Comparison of ENCODE assay signal across 8 mouse cellular contexts in genomic region chr2:157736854-157737850, GRCm38 (mm10). TPM values are rescaled to one million over a fixed set of nuclear protein-coding genes. Genes with fewer than 3 reads are reported as not detected.
DNase-seq lines count a peak whose midpoint lies in the region; ATAC-seq and TF ChIP-seq lines count a peak whose summit lies in the region.

TSS of gene Ctnnbl1 (plus strand) at chr2:157737401.

- H3K27me3 ChIP-seq in G1E (ENCODE audit: insufficient read depth, low read length) = peaks cover 2% of the 10 kb centered on the region; the same call in 1 of the 2 replicates
- H3K27me3 ChIP-seq in forebrain, embryonic 16.5 days (replicated peaks; ENCODE audit: control insufficient read depth, insufficient read depth, low read length) = 0 out of 2 replicates have a peak, but pooled peaks cover 2% of the 10 kb centered on the region
- H3K27me3 ChIP-seq in lung, embryonic 14.5 days (ENCODE audit: insufficient read depth, low read length) = no peaks in the 10 kb centered on the region
- H3K27me3 ChIP-seq in thymus, adult 2 months (ENCODE audit: control insufficient read depth, insufficient read depth, low read length) = no peaks in the 10 kb centered on the region

- peak within 1 kb of the TSS; percentile 56 for H3K4me2 ChIP-seq in forebrain, embryonic 16.5 days (ENCODE audit: low read length)
- H3K4me2 ChIP-seq in lung, embryonic 14.5 days = peak within 1 kb of the TSS; percentile 60

- H3K27ac ChIP-seq in forebrain, embryonic 16.5 days (ENCODE audit: low read length) = no peak within 1 kb of the TSS
- peak within 1 kb of the TSS; percentile 83 for H3K27ac ChIP-seq in layer of hippocampus, adult 2 months
- no peak within 1 kb of the TSS for H3K27ac ChIP-seq in lung, embryonic 14.5 days (ENCODE audit: low read depth)
- no peak within 1 kb of the TSS for H3K27ac ChIP-seq in olfactory bulb, adult 2 months (ENCODE audit: insufficient read depth, low read depth, low read length)
- H3K27ac ChIP-seq in thymus, adult 2 months (ENCODE audit: control insufficient read depth, insufficient read depth, low read length) = no peak within 1 kb of the TSS

- peaks cover 25% of the 10 kb centered on the region for H3K36me3 ChIP-seq in G1E (replicated peaks)
- H3K36me3 ChIP-seq in forebrain, embryonic 16.5 days (ENCODE audit: control insufficient read depth, insufficient read depth) = no peaks in the 10 kb centered on the region
- H3K36me3 ChIP-seq in lung, embryonic 14.5 days (ENCODE audit: insufficient read depth) = no peaks in the 10 kb centered on the region
- no peaks in the 10 kb centered on the region for H3K36me3 ChIP-seq in thymus, adult 2 months (ENCODE audit: control insufficient read depth, insufficient read depth, low read length)

- TF ChIP-seq POLR2A in olfactory bulb, adult 2 months (IDR thresholded peaks at IDR 0.05; ENCODE audit: insufficient read depth, low read depth, low read length) = peak; percentile 51; the same call in 1 of the 2 replicates
- TF ChIP-seq POLR2A in thymus, adult 2 months (IDR thresholded peaks at IDR 0.05; ENCODE audit: control insufficient read depth, extremely low read depth, insufficient read depth, low read length, poor library complexity) = peak; percentile 57; the same call in 1 of the 2 replicates

- H3K9ac ChIP-seq in forebrain, embryonic 16.5 days (replicated peaks; ENCODE audit: low read depth, low read length) = peak within 1 kb of the TSS; percentile 70
- peak within 1 kb of the TSS; percentile 74 for H3K9ac ChIP-seq in lung, embryonic 14.5 days

- peaks cover 15% of the 10 kb centered on the region for H3K4me1 ChIP-seq in G1E (ENCODE audit: insufficient read depth, low read depth, low read length)
- peaks cover 6% of the 10 kb centered on the region for H3K4me1 ChIP-seq in forebrain, embryonic 16.5 days (replicated peaks; ENCODE audit: control insufficient read depth, insufficient read depth, low read length)
- no peaks in the 10 kb centered on the region for H3K4me1 ChIP-seq in lung, embryonic 14.5 days (ENCODE audit: insufficient read depth)
- peaks cover 7% of the 10 kb centered on the region for H3K4me1 ChIP-seq in olfactory bulb, adult 2 months (ENCODE audit: control insufficient read depth, insufficient read depth, low read length)
- H3K4me1 ChIP-seq in thymus, adult 2 months (replicated peaks; ENCODE audit: control insufficient read depth, insufficient read depth, low read length) = peaks cover 5% of the 10 kb centered on the region

- no peaks in the 10 kb centered on the region for H3K9me3 ChIP-seq in G1E (replicated peaks)
- no peaks in the 10 kb centered on the region for H3K9me3 ChIP-seq in forebrain, embryonic 16.5 days (ENCODE audit: control insufficient read depth, low read length)
- H3K9me3 ChIP-seq in lung, embryonic 14.5 days (ENCODE audit: low read depth, low read length) = no peaks in the 10 kb centered on the region

- peak; percentile 89 for ATAC-seq in G1E (ENCODE audit: extremely low read depth, insufficient number of reproducible peaks, low FRiP score, poor library complexity, severe bottlenecking)
- peak; percentile 94 for ATAC-seq in forebrain, embryonic 16.5 days
- peak; percentile 97 for ATAC-seq in lung, embryonic 14.5 days (ENCODE audit: insufficient read depth)

- H3K4me3 ChIP-seq in G1E (ENCODE audit: low read depth, low read length) = peak within 1 kb of the TSS; percentile 98
- peak within 1 kb of the TSS; percentile 69 for H3K4me3 ChIP-seq in forebrain, embryonic 16.5 days (replicated peaks; ENCODE audit: low read length)
- peak within 1 kb of the TSS; percentile 87 for H3K4me3 ChIP-seq in layer of hippocampus, adult 2 months
- H3K4me3 ChIP-seq in lung, embryonic 14.5 days (ENCODE audit: low read depth, low read length) = peak within 1 kb of the TSS; percentile 81
- peak within 1 kb of the TSS; percentile 69 for H3K4me3 ChIP-seq in olfactory bulb, adult 2 months (ENCODE audit: insufficient read depth, low read depth, low read length)
- H3K4me3 ChIP-seq in thymus, adult 2 months (ENCODE audit: control insufficient read depth, insufficient read depth, low read length) = peak within 1 kb of the TSS; percentile 93

- intact Hi-C loops in heart, postnatal 36 days (cut with DNase I) = loop anchor here (5.0 to 10.0 kb wide), 3 partner anchors 100 to 372 kb away; partner anchors contain the start of gene Manbal

- 12% methylated on average over 44 of the region's 44 CpGs for WGBS in forebrain, embryonic 16.5 days
- 11% methylated on average over 44 of the region's 44 CpGs for WGBS in lung, embryonic 14.5 days
- WGBS in olfactory bulb, adult 2 months = 11% methylated on average over 44 of the region's 44 CpGs
- 12% methylated on average over 44 of the region's 44 CpGs for WGBS in thymus, adult 2 months

- DNase-seq in G1E (ENCODE audit: low spot score) = peak; percentile 86
- peak; percentile 99 to 100 for DNase-seq in cerebellum, adult 18-20 months
- DNase-seq in heart, postnatal 36 days = peak; percentile 99 to 100
- DNase-seq in layer of hippocampus, adult 2 months (ENCODE audit: low spot score in 2 of 2) = peak; percentile 99 to 100
- DNase-seq in lung, embryonic 14.5 days = peak; percentile 100
- DNase-seq in thymus, adult 2 months = peak; percentile 99

- no peak for TF ChIP-seq CTCF in G1E (IDR thresholded peaks at IDR 0.05; ENCODE audit: low read depth, low read length)
- TF ChIP-seq CTCF in layer of hippocampus, adult 2 months (conservative IDR thresholded peaks at IDR 0.05) = peak; percentile 53
- no peak for TF ChIP-seq CTCF in lung, embryonic 14.5 days (IDR thresholded peaks at IDR 0.05; ENCODE audit: low read depth)
- TF ChIP-seq CTCF in olfactory bulb, adult 2 months (IDR thresholded peaks at IDR 0.05; ENCODE audit: insufficient read depth, low read depth, low read length) = no peak
- 0 out of 2 replicates have a peak, but pooled peaks have one; percentile 38 for TF ChIP-seq CTCF in thymus, adult 2 months (IDR thresholded peaks at IDR 0.05; ENCODE audit: borderline replicate concordance, control insufficient read depth, extremely low read depth, insufficient read depth, low read length, poor library complexity)

RNA-seq across cellular contexts. Expression of gene Ctnnbl1, which starts in this region (rescaled TPM):
- 24.5 and 32.4 TPM in 2 replicates for total RNA-seq in G1E (2014; fragmentation: Nextera tagmentation)
- total RNA-seq in G1E (2017) = 52.0 and 53.9 TPM in 2 replicates
- 14.0 and 22.9 TPM in 2 replicates for polyA plus RNA-seq in G1E (2012)
- polyA plus RNA-seq in forebrain, embryonic 16.5 days (2015; fragmentation: Nextera tagmentation; extraction: Ambion mirVana) = 78.2 and 79.8 TPM in 2 replicates
- total RNA-seq in heart, postnatal 36 days (2021) = 10 to 100 TPM; 11.3 to 14.8 TPM
- 10 to 100 TPM; 29.2 to 32.8 TPM for total RNA-seq in layer of hippocampus, adult 2 months (2021)
- 57.7 and 60.9 TPM in 2 replicates for polyA plus RNA-seq in lung, embryonic 14.5 days (2014; fragmentation: Nextera tagmentation; extraction: Ambion mirVana)
- not detected in 2 replicates for polyA plus RNA-seq in olfactory bulb, adult 2 months (2012; ENCODE audit: insufficient read depth, insufficient read length, low replicate concordance, missing spikeins)
- polyA plus RNA-seq in thymus, adult 2 months (2012; rRNA removed) = 65.5 and 68.5 TPM in 2 replicates

Comparison
In these comparisons a context has a peak if more than half of its experiments do, and no peak if none do; other contexts are left out.
1. RNA of gene Ctnnbl1 (polyA plus RNA-seq): 78.2 to 79.8 TPM in forebrain, embryonic 16.5 days, 65.5 to 68.5 TPM in thymus, adult 2 months, 57.7 to 60.9 TPM in lung, embryonic 14.5 days and 14.0 to 22.9 TPM in G1E; not detected in olfactory bulb, adult 2 months; every median in the first group is over 10 times any median in the second.
2. CTCF ChIP-seq: peak in layer of hippocampus, adult 2 months (single experiment) and thymus, adult 2 months (single experiment); none in G1E (single experiment), lung, embryonic 14.5 days (single experiment) and olfactory bulb, adult 2 months (single experiment).
3. Peak in every context shown above with its lines, with median percentiles within 50 percentile points of each other: ATAC-seq, DNase-seq and H3K4me3 ChIP-seq.